Mouse (Mus musculus) heart, embryonic 11.5 days (tissue): ENCODE measurements around the gene Apc2. TPM values are rescaled to one million over a fixed set of nuclear protein-coding genes. Genes with fewer than 3 reads are reported as not detected.
"Not testable (repeated sequence)": the region's sequence is repeated elsewhere in the genome, so short reads cannot be mapped to it uniquely, and the experiment has no call there.

Experiments
- ATAC-seq: fragments of 200-750 bp; cut with Nextera tagmentation; replicated peaks from 2 replicates; pipeline ENCODE4 v1.8.0; 2017; ENCODE audit warnings: moderate library complexity; ENCODE audit not compliant: insufficient number of reproducible peaks, low FRiP score, low TSS enrichment
- H3K27ac ChIP-seq: fragments of 300-500 bp; sonication (generic); 2 replicates; pipeline ENCODE4 v1.5.1; 2014; ENCODE audit warnings: mild to moderate bottlenecking, low read depth, low read length
- H3K27me3 ChIP-seq: fragments of 300-500 bp; sonication (generic); 2 replicates; pipeline ENCODE4 v1.6.1; 2014; ENCODE audit warnings: mild to moderate bottlenecking, low read length, mixed read lengths; ENCODE audit not compliant: control insufficient read depth, insufficient read depth
- H3K36me3 ChIP-seq: fragments of 300-500 bp; sonication (generic); 2 replicates; pipeline ENCODE4 v1.6.1; 2014; ENCODE audit warnings: mild to moderate bottlenecking, low read length, moderate library complexity, mixed read lengths; ENCODE audit not compliant: control insufficient read depth, insufficient read depth
- H3K4me1 ChIP-seq: fragments of 300-500 bp; sonication (generic); 2 replicates; pipeline ENCODE4 v1.6.1; 2014; ENCODE audit warnings: low read length; ENCODE audit not compliant: control insufficient read depth, insufficient read depth
- H3K4me2 ChIP-seq: fragments of 300-500 bp; sonication (generic); 2 replicates; pipeline ENCODE4 v1.6.1; 2014; ENCODE audit warnings: mild to moderate bottlenecking, moderate library complexity
- H3K4me3 ChIP-seq: fragments of 300-500 bp; sonication (generic); 2 replicates; pipeline ENCODE4 v1.5.1; 2014; ENCODE audit warnings: low read depth, low read length
- H3K9ac ChIP-seq: fragments of 300-500 bp; sonication (generic); 2 replicates; pipeline ENCODE4 v1.6.1; 2014; ENCODE audit warnings: mild to moderate bottlenecking, low read depth, low read length, moderate library complexity
- H3K9me3 ChIP-seq: fragments of 300-500 bp; sonication (generic); replicated peaks from 2 replicates; pipeline ENCODE4 v1.6.1; 2016; ENCODE audit warnings: low read length; ENCODE audit not compliant: control insufficient read depth
- WGBS: fragments of 180-500 bp; shearing (Covaris S2); extraction: QIAGEN DNeasy Blood & Tissue Kit; methylation state at CpG from one replicate; pipeline ENCODE4 v1.1.7; 2014; ENCODE audit not compliant: insufficient replicate concordance; 5-methylcytosine and 5-hydroxymethylcytosine counted together
- polyA plus RNA-seq: library from polyadenylated mRNA; unstranded; fragments of >200 nt; fragmentation: Nextera tagmentation; extraction: Ambion mirVana; gene quantifications from 2 replicates; pipeline ENCODE4 v1.2.1, GENCODE M21; 2014

The Apc2 gene
- 0.55 and 0.69 TPM in 2 replicates for polyA plus RNA-seq

DNA sequence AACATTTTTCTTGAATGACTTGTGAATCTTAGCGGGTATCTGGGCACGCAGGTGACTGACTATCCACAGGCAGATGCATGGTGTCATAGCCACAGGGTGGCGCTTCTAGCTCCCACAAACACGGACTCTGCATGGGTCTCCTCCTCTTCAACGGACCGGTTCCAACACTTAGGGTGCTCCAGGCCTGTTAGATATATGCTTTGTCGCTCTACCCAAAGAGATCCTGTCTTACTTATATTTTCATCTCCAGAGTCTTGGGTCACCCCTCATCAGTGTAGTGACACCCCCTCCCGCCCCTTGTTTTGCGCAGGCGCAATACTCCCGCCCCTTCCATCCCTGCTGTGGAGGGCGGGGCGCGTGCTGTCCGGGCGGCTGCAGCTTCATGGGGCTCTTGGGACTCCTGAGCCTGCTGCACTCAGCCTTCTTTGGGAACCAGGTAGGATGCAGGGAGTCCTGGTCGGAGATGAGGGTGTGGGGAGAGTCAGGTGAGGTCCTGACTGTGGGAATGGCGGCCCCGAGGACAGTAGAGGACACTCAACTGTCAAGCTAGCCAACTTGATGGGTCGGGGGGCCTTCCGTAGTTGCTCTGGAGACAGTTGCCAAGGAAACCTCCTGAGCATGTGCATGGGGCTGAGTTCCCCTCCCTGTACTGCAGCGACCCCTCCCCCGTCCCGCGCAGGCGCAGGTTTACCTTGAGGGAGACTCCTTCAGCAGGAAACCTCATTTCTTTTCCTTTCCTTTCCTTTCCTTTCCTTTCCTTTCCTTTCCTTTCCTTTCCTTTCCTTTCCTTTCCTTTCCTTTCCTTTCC, at the start of gene Apc2:
Gene Apc2, plus strand, starts transcription at position 360 of the 808 bp plus-strand sequence.
- Histone ChIP-seq H3K4me3 (peak within 1 kb of the TSS; percentile 45), H3K36me3 (peaks cover 12% of the 10 kb centered on the region), H3K4me2 (peak within 1 kb of the TSS; percentile 79), H3K4me1 (0 out of 2 replicates have a peak, but pooled peaks cover 8% of the 10 kb centered on the region), H3K9ac (peak within 1 kb of the TSS; percentile 56), H3K27ac (0 out of 2 replicates have a peak within 1 kb of the TSS, but pooled peaks have one; percentile 50), H3K27me3 (peaks cover 43% of the 10 kb centered on the region), H3K9me3 (no peaks in the 10 kb centered on the region)
- 1% methylated on average over 26 of the region's 26 CpGs for WGBS
- ATAC-seq = peak; percentile 31; the same call in 1 of the 2 replicates

- no peak overlapping the region for H3K9ac ChIP-seq
- H3K4me2 ChIP-seq = peak overlapping the region; percentile 32
- no peaks in the 10 kb centered on the region for H3K9me3 ChIP-seq
- H3K27ac ChIP-seq = no peak overlapping the region
- H3K36me3 ChIP-seq = peaks cover 12% of the 10 kb centered on the region
- no peaks in the 10 kb centered on the region for H3K27me3 ChIP-seq
- H3K4me1 ChIP-seq = peaks cover 17% of the 10 kb centered on the region
- H3K4me3 ChIP-seq = no peak overlapping the region
- WGBS = 52% methylated on average over 6 of the region's 6 CpGs
- no peak for ATAC-seq
Measured at GRCm38 (mm10) chr10:80247849-80248248, 47.9 kb upstream of the Apc2 start.

GRCm38 (mm10) chr10:80248437-80248836, 47.3 kb upstream of the Apc2 start:
- 47% methylated on average over 3 of the region's 3 CpGs for WGBS
- not testable (repeated sequence) for H3K27me3 ChIP-seq, H3K27ac ChIP-seq, ATAC-seq, H3K9ac ChIP-seq, H3K9me3 ChIP-seq
- peaks cover 12% of the 10 kb centered on the region for H3K36me3 ChIP-seq
- peak overlapping the region; percentile 95 for H3K4me3 ChIP-seq
- H3K4me2 ChIP-seq = peak overlapping the region; percentile 95
- H3K4me1 ChIP-seq = peaks cover 17% of the 10 kb centered on the region

GRCm38 (mm10) chr10:80248971-80249640, 46.7 kb upstream of the Apc2 start, which contains the start of gene Ndufs7:
Gene Ndufs7 (plus strand): TSS chr10:80249121.
- Histone ChIP-seq H3K27ac (peak within 1 kb of the TSS; percentile 92), H3K36me3 (peaks cover 12% of the 10 kb centered on the region), H3K9me3 (no peaks in the 10 kb centered on the region), H3K9ac (peak within 1 kb of the TSS; percentile 98), H3K4me1 (peaks cover 17% of the 10 kb centered on the region), H3K4me3 (peak within 1 kb of the TSS; percentile 95), H3K27me3 (no peaks in the 10 kb centered on the region), H3K4me2 (peak within 1 kb of the TSS; percentile 95)
- peak; percentile 84 for ATAC-seq
- WGBS = under 1% methylated on average over 53 of the region's 53 CpGs

- Histone ChIP-seq H3K36me3 (peaks cover 15% of the 10 kb centered on the region), H3K27me3 (no peaks in the 10 kb centered on the region), H3K4me1 (peaks cover 17% of the 10 kb centered on the region), H3K9me3 (no peaks in the 10 kb centered on the region), H3K27ac (peak overlapping the region; percentile 92; the same call in 1 of the 2 replicates), H3K4me3 (peak overlapping the region; percentile 95), H3K9ac (peak overlapping the region; percentile 98), H3K4me2 (peak overlapping the region; percentile 95)
- 29% methylated on average over 2 of the region's 2 CpGs for WGBS
- ATAC-seq = no peak
Measured at GRCm38 (mm10) chr10:80250059-80250458, 45.7 kb upstream of the Apc2 start.

GRCm38 (mm10) chr10:80250573-80250972, 45.2 kb upstream of the Apc2 start:
- Histone ChIP-seq H3K4me2 (peak overlapping the region; percentile 95), H3K4me3 (peak overlapping the region; percentile 95; the same call in 1 of the 2 replicates), H3K4me1 (peaks cover 14% of the 10 kb centered on the region), H3K27ac (no peak overlapping the region), H3K27me3 (no peaks in the 10 kb centered on the region), H3K9ac (peak overlapping the region; percentile 98; the same call in 1 of the 2 replicates), H3K36me3 (peaks cover 20% of the 10 kb centered on the region), H3K9me3 (no peaks in the 10 kb centered on the region)
- ATAC-seq = no peak
- 85% methylated on average over 4 of the region's 4 CpGs for WGBS

- Histone ChIP-seq H3K4me1 (peaks cover 14% of the 10 kb centered on the region), H3K4me3 (no peak overlapping the region), H3K4me2 (no peak overlapping the region), H3K27ac (no peak overlapping the region), H3K9ac (no peak overlapping the region), H3K27me3 (no peaks in the 10 kb centered on the region), H3K9me3 (no peaks in the 10 kb centered on the region), H3K36me3 (peaks cover 30% of the 10 kb centered on the region)
- no peak for ATAC-seq
Measured at GRCm38 (mm10) chr10:80252011-80252410, 43.8 kb upstream of the Apc2 start.

GRCm38 (mm10) chr10:80252493-80253274, 43.1 kb upstream of the Apc2 start:
- no peak for ATAC-seq

More at GRCm38 (mm10) chr10:80252493-80253274, 43.1 kb upstream of the Apc2 start:
- Histone ChIP-seq H3K9me3 (no peaks in the 10 kb centered on the region), H3K9ac (no peak overlapping the region), H3K27me3 (no peaks in the 10 kb centered on the region), H3K4me1 (peaks cover 14% of the 10 kb centered on the region), H3K4me2 (no peak overlapping the region), H3K4me3 (no peak overlapping the region), H3K36me3 (peaks cover 33% of the 10 kb centered on the region), H3K27ac (no peak overlapping the region)
- WGBS = 88% methylated on average over 11 of the region's 11 CpGs
